Mouse (Mus musculus): ENCODE results near the gene Sec11a. TPM values are rescaled to one million over a fixed set of nuclear protein-coding genes. Genes with fewer than 3 reads are reported as not detected.
"Not testable (repeated sequence)": the region's sequence is repeated elsewhere in the genome, so short reads cannot be mapped to it uniquely, and the experiment has no call there.

Sec11a gene
- polyA plus RNA-seq, 1 experiment, result 177 TPM

DNA sequence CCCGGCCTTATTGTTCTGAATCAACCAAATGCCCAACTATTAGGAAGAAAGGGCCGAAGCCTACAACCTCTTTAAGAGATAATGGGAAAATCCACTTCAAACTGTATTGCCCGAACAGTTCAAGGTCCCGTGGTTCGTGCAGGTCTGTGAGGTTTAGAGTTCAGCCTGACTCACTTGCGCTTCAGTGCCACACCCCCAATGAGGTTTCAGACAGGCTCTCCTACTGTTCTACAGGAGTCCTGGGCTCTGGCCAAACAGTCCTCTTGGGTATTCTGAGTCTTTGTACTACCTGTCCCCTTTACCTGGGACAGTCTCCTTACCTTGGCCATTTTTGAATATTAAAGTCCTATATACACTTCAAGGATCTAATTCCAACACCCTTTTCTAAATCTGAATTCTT, 42.7 kb upstream of the Sec11a start:
- Histone ChIP-seq H3K27ac (ENCODE audit: insufficient read depth, low read length) (no peak overlapping the region), H3K4me1 (ENCODE audit: control insufficient read depth, insufficient read depth, low read length) (peaks cover 3% of the 10 kb centered on the region; the same call in 1 of the 2 replicates), H3K4me3 (ENCODE audit: insufficient read depth, low read length) (no peak overlapping the region)
- no peak for TF ChIP-seq POLR2A (IDR thresholded peaks at IDR 0.05; ENCODE audit: low read depth, low read length)
- TF ChIP-seq CTCF (IDR thresholded peaks at IDR 0.05; ENCODE audit: borderline replicate concordance, insufficient read depth, low read length), result no peak

DNA sequence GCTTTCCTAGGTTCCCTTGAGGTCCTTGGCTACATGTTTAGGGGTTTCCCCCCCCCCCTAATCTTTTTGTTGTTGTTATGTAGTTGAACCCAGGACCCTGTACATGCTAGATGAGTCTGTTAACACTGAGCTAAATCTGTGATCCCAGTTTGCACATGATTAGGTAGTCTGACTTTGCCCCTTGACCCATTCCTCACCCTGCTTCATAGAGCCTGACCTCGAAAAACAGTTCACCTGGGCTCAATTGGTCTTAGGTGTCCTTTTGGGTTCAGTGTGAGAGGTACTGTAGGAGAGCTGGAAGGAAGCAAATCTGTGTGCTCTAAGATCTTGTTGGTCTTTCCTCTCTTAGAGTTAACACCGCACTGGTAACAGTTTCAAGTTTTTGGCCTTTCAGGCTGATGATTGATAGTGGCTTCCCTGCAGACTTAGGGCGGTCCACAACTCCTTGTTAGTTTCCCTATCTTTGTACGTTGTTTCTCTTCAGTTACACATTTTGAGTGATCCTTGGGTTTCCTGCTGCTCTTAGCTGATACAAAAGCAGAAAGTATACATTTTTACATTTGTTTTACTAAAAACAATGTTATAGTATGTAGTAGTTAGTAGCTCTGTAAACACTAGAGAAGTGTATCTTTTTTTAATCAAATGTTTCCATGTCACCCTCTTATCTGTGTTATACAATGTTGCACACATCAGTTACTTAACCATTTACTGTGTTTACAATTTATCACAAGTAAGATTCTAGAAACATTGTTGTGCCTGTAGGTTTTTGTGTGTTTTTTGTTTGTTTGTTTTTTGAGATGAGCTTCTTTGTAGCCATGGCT, 40.4 kb upstream of the Sec11a start:
- H3K4me1 ChIP-seq (ENCODE audit: control insufficient read depth, insufficient read depth, low read length), result no peaks in the 10 kb centered on the region; the same call in 1 of the 2 replicates
- TF ChIP-seq POLR2A (IDR thresholded peaks at IDR 0.05; ENCODE audit: low read depth, low read length) (no peak), CTCF (IDR thresholded peaks at IDR 0.05; ENCODE audit: borderline replicate concordance, insufficient read depth, low read length) (no peak)

DNA sequence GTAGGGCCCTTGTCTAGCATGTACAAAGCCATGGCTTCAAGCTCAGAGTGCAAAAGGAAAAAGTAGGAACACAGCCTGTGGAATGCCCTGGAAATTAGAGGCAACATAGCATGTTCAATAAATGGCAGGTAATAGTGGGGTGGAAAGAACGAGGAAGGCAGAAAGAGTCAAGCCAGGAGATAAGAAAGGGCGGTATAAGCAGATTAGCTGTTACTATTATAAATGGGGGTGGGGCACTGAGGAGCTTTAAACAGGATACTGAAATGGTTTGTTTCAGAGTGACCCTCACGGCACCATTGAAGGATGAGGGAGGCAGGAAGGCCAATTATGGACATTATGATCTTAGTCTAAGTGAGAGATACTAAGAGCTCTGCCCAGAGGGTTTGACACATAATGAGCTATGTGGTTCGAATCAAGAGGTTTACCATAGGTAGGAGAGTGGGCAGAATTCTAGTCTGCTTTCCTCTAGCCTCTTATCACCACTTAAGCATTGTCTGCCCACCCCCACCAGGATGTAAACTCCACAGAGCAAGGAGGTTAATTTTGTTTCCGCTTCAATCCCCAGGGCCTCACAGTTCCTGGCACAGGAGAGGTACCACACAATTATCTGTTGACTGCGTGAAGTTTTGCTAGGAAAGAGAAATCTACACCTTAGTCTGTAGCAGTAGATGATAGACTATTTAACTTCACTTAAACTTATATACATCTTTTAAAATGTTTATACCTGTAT, 39.0 kb upstream of the Sec11a start:
- H3K4me3 ChIP-seq (ENCODE audit: insufficient read depth, low read length), result no peak overlapping the region
- no peak overlapping the region for H3K27ac ChIP-seq (ENCODE audit: insufficient read depth, low read length)
- H3K4me1 ChIP-seq (ENCODE audit: control insufficient read depth, insufficient read depth, low read length), result no peaks in the 10 kb centered on the region
- TF ChIP-seq POLR2A (IDR thresholded peaks at IDR 0.05; ENCODE audit: low read depth, low read length), result peak; percentile 26; the same call in 1 of the 2 replicates
- no peak for TF ChIP-seq CTCF (IDR thresholded peaks at IDR 0.05; ENCODE audit: borderline replicate concordance, insufficient read depth, low read length)

More for the DNA sequence above, 40.4 kb upstream of the Sec11a start:
- H3K27ac ChIP-seq (ENCODE audit: insufficient read depth, low read length), result no peak overlapping the region
- no peak overlapping the region for H3K4me3 ChIP-seq (ENCODE audit: insufficient read depth, low read length)

DNA sequence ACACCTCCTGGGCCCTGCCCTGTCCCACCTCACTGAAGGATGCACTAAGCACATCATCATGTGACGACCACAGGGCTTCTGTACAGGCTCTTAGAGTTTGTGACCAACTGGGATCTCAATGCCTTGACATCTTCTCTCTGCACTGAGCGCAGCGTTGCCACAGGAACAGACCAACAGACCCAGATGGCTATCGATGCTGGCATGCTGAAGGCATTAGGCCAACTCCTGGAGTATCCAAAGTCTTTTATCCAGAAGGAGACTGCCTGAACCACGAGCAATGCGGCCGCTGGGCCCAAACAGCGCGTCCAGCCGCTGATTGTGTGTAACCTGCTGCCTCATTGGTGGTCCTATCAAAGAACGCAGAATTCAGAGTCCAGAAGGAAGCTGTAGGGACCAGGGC, 33.0 kb upstream of the Sec11a start:
- H3K4me1 ChIP-seq (ENCODE audit: control insufficient read depth, insufficient read depth, low read length), result no peaks in the 10 kb centered on the region
- TF ChIP-seq POLR2A (IDR thresholded peaks at IDR 0.05; ENCODE audit: low read depth, low read length) (no peak), CTCF (IDR thresholded peaks at IDR 0.05; ENCODE audit: borderline replicate concordance, insufficient read depth, low read length) (no peak)
- no peak overlapping the region for H3K4me3 ChIP-seq (ENCODE audit: insufficient read depth, low read length)
- no peak overlapping the region for H3K27ac ChIP-seq (ENCODE audit: insufficient read depth, low read length)

DNA sequence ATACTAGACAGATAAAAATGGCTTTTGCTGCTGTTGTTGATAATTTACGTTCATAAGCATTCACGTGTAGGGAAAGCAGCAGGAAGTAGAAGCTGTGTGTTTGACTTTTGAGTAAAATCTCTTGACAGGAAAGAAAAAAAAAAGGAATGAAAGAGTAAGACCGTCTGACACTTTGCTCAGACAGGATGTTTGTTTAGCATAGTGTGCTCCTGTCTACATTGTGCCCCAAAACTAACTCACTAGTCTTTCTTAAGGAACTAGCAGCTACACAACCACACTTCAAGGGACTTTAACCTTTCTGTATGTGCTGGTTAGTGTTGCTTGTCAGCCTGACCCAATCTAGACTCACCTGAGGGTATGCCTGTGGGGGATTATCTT, 26.0 kb upstream of the Sec11a start:
- not testable (repeated sequence) for H3K27ac ChIP-seq (ENCODE audit: insufficient read depth, low read length); H3K4me3 ChIP-seq (ENCODE audit: insufficient read depth, low read length); H3K4me1 ChIP-seq (ENCODE audit: control insufficient read depth, insufficient read depth, low read length)

DNA sequence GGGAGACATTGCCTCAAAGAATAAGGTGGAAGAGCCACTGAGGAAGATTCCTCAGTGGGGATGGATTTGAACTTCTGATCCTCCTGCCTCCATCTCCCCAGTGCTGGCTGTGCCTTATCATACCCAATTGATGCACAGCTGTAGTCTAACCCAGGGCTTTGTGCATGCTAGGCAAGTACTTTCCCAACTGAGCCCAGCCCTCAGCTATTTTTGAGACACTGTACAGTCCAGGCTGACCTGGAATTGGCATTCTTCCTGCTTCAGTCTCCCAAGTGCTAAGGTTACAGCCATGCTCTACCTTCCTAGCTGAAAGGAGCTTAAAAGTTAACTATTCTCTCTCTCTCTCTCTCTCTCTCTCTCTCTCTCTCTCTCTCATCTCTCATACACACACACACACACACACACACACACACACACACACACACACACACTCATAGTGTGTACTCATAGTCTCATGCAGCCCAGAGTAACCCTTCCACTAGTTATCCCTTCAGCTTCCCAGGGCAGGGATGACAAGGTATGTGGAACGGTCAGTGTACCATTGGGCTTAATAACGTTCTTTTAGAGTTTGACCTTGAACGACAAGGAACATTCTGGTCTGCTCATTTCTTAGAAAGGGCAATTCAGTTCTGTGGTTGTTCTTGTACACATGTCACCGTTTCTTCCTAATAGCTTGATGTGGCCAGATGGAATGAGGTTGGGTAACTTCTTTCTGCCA, 25.5 kb upstream of the Sec11a start:
- H3K27ac ChIP-seq (ENCODE audit: insufficient read depth, low read length); H3K4me1 ChIP-seq (ENCODE audit: control insufficient read depth, insufficient read depth, low read length); H3K4me3 ChIP-seq (ENCODE audit: insufficient read depth, low read length): not testable (repeated sequence)

DNA sequence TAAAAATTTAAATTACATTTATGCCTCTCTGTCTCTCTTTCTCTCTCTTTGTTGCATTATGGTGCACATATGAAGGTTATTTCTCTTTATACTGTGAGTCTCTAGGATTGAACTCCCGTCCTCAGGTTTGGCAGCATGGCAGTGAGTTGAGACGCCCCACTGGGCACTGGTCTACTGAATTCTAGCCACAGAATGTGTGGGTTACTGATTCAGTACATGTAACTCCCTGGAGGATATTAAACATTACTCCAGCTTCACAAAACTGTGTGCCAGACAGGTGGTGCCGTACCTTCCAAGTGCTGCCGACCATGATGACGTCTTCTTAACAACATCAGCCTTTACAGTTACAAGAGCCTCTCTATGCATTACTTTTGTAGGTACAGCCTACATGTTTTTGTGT, 24.5 kb upstream of the Sec11a start:
- Histone ChIP-seq H3K4me3 (ENCODE audit: insufficient read depth, low read length) (no peak overlapping the region), H3K27ac (ENCODE audit: insufficient read depth, low read length) (no peak overlapping the region), H3K4me1 (ENCODE audit: control insufficient read depth, insufficient read depth, low read length) (no peaks in the 10 kb centered on the region)
- TF ChIP-seq CTCF (IDR thresholded peaks at IDR 0.05; ENCODE audit: borderline replicate concordance, insufficient read depth, low read length), result no peak
- TF ChIP-seq POLR2A (IDR thresholded peaks at IDR 0.05; ENCODE audit: low read depth, low read length), result no peak

DNA sequence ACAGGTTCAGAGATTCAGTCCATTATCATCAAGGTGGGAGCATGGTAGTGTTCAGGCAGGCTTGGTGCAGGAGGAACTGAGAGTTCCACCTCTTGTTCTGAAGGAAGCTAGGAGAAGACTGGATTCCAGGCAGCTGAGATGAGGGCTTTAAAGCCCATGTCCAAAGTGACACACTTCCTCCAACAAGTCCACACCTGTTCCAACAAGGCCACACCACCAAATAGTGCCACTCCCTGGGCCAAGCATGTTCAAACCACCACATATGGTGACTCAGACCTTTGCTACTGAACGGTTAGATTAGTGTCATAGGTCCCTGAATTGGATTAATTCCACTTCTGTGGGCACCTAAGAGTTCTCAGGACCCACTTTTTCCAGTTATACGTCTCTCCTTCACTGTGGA, 23.8 kb upstream of the Sec11a start:
- Histone ChIP-seq H3K27ac (ENCODE audit: insufficient read depth, low read length) (no peak overlapping the region), H3K4me1 (ENCODE audit: control insufficient read depth, insufficient read depth, low read length) (no peaks in the 10 kb centered on the region), H3K4me3 (ENCODE audit: insufficient read depth, low read length) (no peak overlapping the region)
- TF ChIP-seq POLR2A (IDR thresholded peaks at IDR 0.05; ENCODE audit: low read depth, low read length) (no peak), CTCF (IDR thresholded peaks at IDR 0.05; ENCODE audit: borderline replicate concordance, insufficient read depth, low read length) (no peak)

DNA sequence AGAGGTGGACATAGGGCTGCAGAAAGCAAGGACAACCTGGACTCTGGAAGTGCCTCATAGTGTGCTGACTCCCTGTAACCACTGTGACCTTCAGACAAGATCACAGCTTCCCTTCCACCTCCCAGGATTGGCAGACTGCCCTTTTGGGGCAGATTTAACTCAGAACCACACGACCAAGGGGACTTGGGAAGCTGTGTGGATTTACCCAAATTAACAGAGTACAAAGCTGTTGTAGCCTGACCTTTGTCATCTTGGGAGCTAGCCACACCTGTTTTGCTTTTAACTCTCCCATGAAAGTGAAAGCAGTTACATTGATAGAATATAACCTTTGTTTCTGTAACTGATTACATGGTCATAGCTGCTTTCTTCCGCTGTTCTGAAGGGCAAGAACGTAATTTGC, 23.3 kb upstream of the Sec11a start:
- no peak overlapping the region for H3K4me3 ChIP-seq (ENCODE audit: insufficient read depth, low read length)
- TF ChIP-seq POLR2A (IDR thresholded peaks at IDR 0.05; ENCODE audit: low read depth, low read length) (no peak), CTCF (IDR thresholded peaks at IDR 0.05; ENCODE audit: borderline replicate concordance, insufficient read depth, low read length) (no peak)
- H3K27ac ChIP-seq (ENCODE audit: insufficient read depth, low read length), result no peak overlapping the region
- no peaks in the 10 kb centered on the region for H3K4me1 ChIP-seq (ENCODE audit: control insufficient read depth, insufficient read depth, low read length)

DNA sequence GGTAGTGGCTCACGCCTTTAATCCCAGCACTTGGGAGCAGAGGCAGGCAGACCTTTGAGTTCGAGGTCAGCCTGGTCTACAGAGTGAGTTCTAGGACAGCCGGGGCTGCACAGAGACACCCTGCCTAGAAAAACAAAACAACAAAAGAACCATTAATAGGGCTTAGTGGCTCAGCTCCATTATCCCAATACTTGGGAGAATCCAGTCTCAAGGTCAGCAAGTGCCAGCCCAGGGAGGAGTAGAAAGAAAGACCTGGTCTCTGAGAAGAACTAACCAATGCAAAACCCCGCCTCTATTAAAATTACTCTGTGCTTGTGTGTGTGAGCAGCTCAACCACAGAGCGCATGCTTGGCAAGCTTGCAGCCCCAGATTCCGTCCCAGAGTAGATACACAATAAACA, 15.2 kb upstream of the Sec11a start:
- TF ChIP-seq CTCF (IDR thresholded peaks at IDR 0.05; ENCODE audit: borderline replicate concordance, insufficient read depth, low read length) (no peak), POLR2A (IDR thresholded peaks at IDR 0.05; ENCODE audit: low read depth, low read length) (no peak)
- H3K4me3 ChIP-seq (ENCODE audit: insufficient read depth, low read length), result no peak overlapping the region
- H3K27ac ChIP-seq (ENCODE audit: insufficient read depth, low read length), result no peak overlapping the region
- H3K4me1 ChIP-seq (ENCODE audit: control insufficient read depth, insufficient read depth, low read length), result no peaks in the 10 kb centered on the region
